Mouse (Mus musculus): ENCODE measurements around the gene Ftl1. TPM values are rescaled to one million over a fixed set of nuclear protein-coding genes. Genes with fewer than 3 reads are reported as not detected.

Ftl1 gene
- polyA plus RNA-seq, 1 experiment: 2,131 TPM

GRCm38 (mm10) chr7:45419859-45420614 lies 39.6 kb downstream of the Ftl1 start:
- H3K4me1 ChIP-seq (ENCODE audit: control insufficient read depth, insufficient read depth, low read length): no peaks in the 10 kb centered on the region
- WGBS: 45% methylated on average over 27 of the region's 27 CpGs
- H3K4me3 ChIP-seq (replicated peaks; ENCODE audit: control insufficient read depth, low read depth, low read length): no peak overlapping the region
- H3K27ac ChIP-seq (ENCODE audit: control insufficient read depth, insufficient read depth, low read depth, low read length, poor library complexity): no peak overlapping the region
- TF ChIP-seq POLR2A (IDR thresholded peaks at IDR 0.05; ENCODE audit: borderline replicate concordance, control insufficient read depth, low read depth, low read length) (no peak), CTCF (IDR thresholded peaks at IDR 0.05; ENCODE audit: control insufficient read depth, insufficient read depth, low read length) (no peak)

GRCm38 (mm10) chr7:45417962-45418492 lies 41.7 kb downstream of the Ftl1 start:
- Histone ChIP-seq H3K4me3 (replicated peaks; ENCODE audit: control insufficient read depth, low read depth, low read length) (no peak overlapping the region), H3K27ac (ENCODE audit: control insufficient read depth, insufficient read depth, low read depth, low read length, poor library complexity) (no peak overlapping the region), H3K4me1 (ENCODE audit: control insufficient read depth, insufficient read depth, low read length) (no peaks in the 10 kb centered on the region)
- 14% methylated on average over 13 of the region's 13 CpGs for WGBS
- TF ChIP-seq CTCF (IDR thresholded peaks at IDR 0.05; ENCODE audit: control insufficient read depth, insufficient read depth, low read length) (no peak), POLR2A (IDR thresholded peaks at IDR 0.05; ENCODE audit: borderline replicate concordance, control insufficient read depth, low read depth, low read length) (no peak)

- no peak overlapping the region for H3K4me3 ChIP-seq (replicated peaks; ENCODE audit: control insufficient read depth, low read depth, low read length)
These were observed 44.0 kb downstream of the Ftl1 start for GRCm38 (mm10) chr7:45415636-45416035.

GRCm38 (mm10) chr7:45414740-45415224 lies 44.9 kb downstream of the Ftl1 start:
- Histone ChIP-seq H3K4me3 (replicated peaks; ENCODE audit: control insufficient read depth, low read depth, low read length) (no peak overlapping the region), H3K4me1 (ENCODE audit: control insufficient read depth, insufficient read depth, low read length) (no peaks in the 10 kb centered on the region), H3K27ac (ENCODE audit: control insufficient read depth, insufficient read depth, low read depth, low read length, poor library complexity) (no peak overlapping the region)
- WGBS: 16% methylated on average over 12 of the region's 12 CpGs
- TF ChIP-seq POLR2A (IDR thresholded peaks at IDR 0.05; ENCODE audit: borderline replicate concordance, control insufficient read depth, low read depth, low read length): no peak
- TF ChIP-seq CTCF (IDR thresholded peaks at IDR 0.05; ENCODE audit: control insufficient read depth, insufficient read depth, low read length): no peak

More at GRCm38 (mm10) chr7:45415636-45416035, 44.0 kb downstream of the Ftl1 start:
- TF ChIP-seq CTCF (IDR thresholded peaks at IDR 0.05; ENCODE audit: control insufficient read depth, insufficient read depth, low read length): no peak
- TF ChIP-seq POLR2A (IDR thresholded peaks at IDR 0.05; ENCODE audit: borderline replicate concordance, control insufficient read depth, low read depth, low read length): no peak
- WGBS: 6% methylated on average over 37 of the region's 37 CpGs
- Histone ChIP-seq H3K27ac (ENCODE audit: control insufficient read depth, insufficient read depth, low read depth, low read length, poor library complexity) (no peak overlapping the region; the same call in 1 of the 2 replicates), H3K4me1 (ENCODE audit: control insufficient read depth, insufficient read depth, low read length) (no peaks in the 10 kb centered on the region)

- H3K27ac ChIP-seq (ENCODE audit: control insufficient read depth, insufficient read depth, low read depth, low read length, poor library complexity): no peak overlapping the region
- no peak overlapping the region for H3K4me3 ChIP-seq (replicated peaks; ENCODE audit: control insufficient read depth, low read depth, low read length)
- no peak for TF ChIP-seq POLR2A (IDR thresholded peaks at IDR 0.05; ENCODE audit: borderline replicate concordance, control insufficient read depth, low read depth, low read length)
- TF ChIP-seq CTCF (IDR thresholded peaks at IDR 0.05; ENCODE audit: control insufficient read depth, insufficient read depth, low read length): no peak
- 4% methylated on average over 27 of the region's 27 CpGs for WGBS
- H3K4me1 ChIP-seq (ENCODE audit: control insufficient read depth, insufficient read depth, low read length): no peaks in the 10 kb centered on the region
These were observed 45.6 kb downstream of the Ftl1 start for GRCm38 (mm10) chr7:45413864-45414739.

- 8% methylated on average over 40 of the region's 45 CpGs for WGBS
- TF ChIP-seq POLR2A (IDR thresholded peaks at IDR 0.05; ENCODE audit: borderline replicate concordance, control insufficient read depth, low read depth, low read length) (no peak), CTCF (IDR thresholded peaks at IDR 0.05; ENCODE audit: control insufficient read depth, insufficient read depth, low read length) (no peak)
- Histone ChIP-seq H3K4me1 (ENCODE audit: control insufficient read depth, insufficient read depth, low read length) (no peaks in the 10 kb centered on the region), H3K27ac (ENCODE audit: control insufficient read depth, insufficient read depth, low read depth, low read length, poor library complexity) (no peak within 1 kb of the TSS), H3K4me3 (replicated peaks; ENCODE audit: control insufficient read depth, low read depth, low read length) (no peak within 1 kb of the TSS)
These were observed 46.4 kb downstream of the Ftl1 start, which contains the start of gene Ntf5 for GRCm38 (mm10) chr7:45413113-45413863. Gene Ntf5 (plus strand): TSS chr7:45413695.

- no peak for TF ChIP-seq POLR2A (IDR thresholded peaks at IDR 0.05; ENCODE audit: borderline replicate concordance, control insufficient read depth, low read depth, low read length)
- TF ChIP-seq CTCF (IDR thresholded peaks at IDR 0.05; ENCODE audit: control insufficient read depth, insufficient read depth, low read length): no peak
- WGBS: 58% methylated on average over 2 of the region's 2 CpGs
- no peaks in the 10 kb centered on the region for H3K4me1 ChIP-seq (ENCODE audit: control insufficient read depth, insufficient read depth, low read length)
- H3K27ac ChIP-seq (ENCODE audit: control insufficient read depth, insufficient read depth, low read depth, low read length, poor library complexity): no peak overlapping the region
- no peak overlapping the region for H3K4me3 ChIP-seq (replicated peaks; ENCODE audit: control insufficient read depth, low read depth, low read length)
These were observed 47.3 kb downstream of the Ftl1 start for GRCm38 (mm10) chr7:45412421-45412820.
